Mouse (Mus musculus): ENCODE measurements around the gene Clpx.

DNA sequence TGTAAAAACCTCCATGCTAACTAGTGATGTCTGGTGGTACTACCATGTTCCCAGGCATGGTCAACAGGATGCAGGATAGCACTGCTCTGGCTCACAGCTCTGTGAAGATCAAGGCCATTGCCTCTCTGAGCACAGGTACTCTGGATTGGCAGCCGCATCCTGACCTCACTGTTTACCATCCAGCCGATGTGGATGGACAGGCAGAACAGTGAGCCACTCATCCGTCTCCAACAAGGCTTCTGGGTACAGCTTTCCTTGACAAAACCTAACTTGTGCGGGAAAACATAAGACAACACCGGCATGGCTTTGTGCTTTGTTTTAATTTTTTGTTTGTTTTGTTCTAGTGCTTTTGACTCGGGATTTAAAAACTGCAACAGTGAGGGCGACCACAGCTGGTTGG, 71.7 kb downstream of the Clpx start:
- TF ChIP-seq CTCF (IDR thresholded peaks at IDR 0.05): no peak
- no peak for TF ChIP-seq EP300 (IDR thresholded peaks at IDR 0.05)

Data from lung, postnatal 0 days (tissue).